Mouse (Mus musculus) left cerebral cortex, adult 2 months (tissue): ENCODE measurements around the gene Cryl1. TPM values are rescaled to one million over a fixed set of nuclear protein-coding genes. Genes with fewer than 3 reads are reported as not detected.

Experiments
- DNase-seq, 2 experiments: peaks; one replicate each; pipeline ENCODE4 v3.0.0; 2021 to 2022; ENCODE audit warnings: low spot score in 2 of 2, mixed read lengths in 1 of 2; ENCODE audit errors: extremely low spot score in 1 of 2
- H3K27ac ChIP-seq: fragments of 200-600 bp; 2 replicates; pipeline ENCODE4 v1.8.1; 2022
- H3K4me3 ChIP-seq: fragments of 200-600 bp; 2 replicates; pipeline ENCODE4 v1.8.1; 2022
- CTCF ChIP-seq: fragments of 200-600 bp; IDR thresholded peaks from 2 replicates; pipeline ENCODE4 v1.8.1; 2022; ENCODE audit warnings: antibody characterized with exemption, mild to moderate bottlenecking, moderate library complexity
- intact Hi-C: fragments of 180-260 bp; cut with DNase I; formaldehyde crosslinking; loops from one replicate; pipeline ENCODE4 v1.15.1; 2025
- total RNA-seq, 2 experiments: library from RNA; stranded (reverse); gene quantifications; 2 replicates each; pipeline ENCODE4 v1.2.3; 2021

Gene Cryl1
- total RNA-seq, 2 experiments from 2014 or later: 16.1 to 19.7 TPM

DNA sequence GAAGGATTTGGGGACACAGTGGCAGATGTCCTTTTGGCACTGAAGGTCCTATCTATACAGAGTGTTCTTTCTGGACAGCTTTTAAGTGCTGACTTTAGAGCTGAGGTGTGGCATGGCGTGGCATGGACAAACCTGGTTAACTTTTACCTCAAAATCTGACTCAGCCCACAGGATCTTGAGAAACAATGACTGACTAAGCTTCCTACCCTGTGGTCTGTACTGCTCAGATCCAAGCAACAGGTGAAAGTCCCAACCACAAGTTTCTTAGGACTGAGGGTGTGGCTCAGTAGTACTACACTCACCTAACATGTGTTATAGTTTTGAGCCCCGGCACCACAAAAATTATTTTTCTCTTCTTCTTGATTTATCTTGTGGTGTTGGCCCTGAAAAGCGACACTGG is 130.0 kb downstream of the Cryl1 start:
- no peak for TF ChIP-seq CTCF
- intact Hi-C loops: no loop called here
- Histone ChIP-seq H3K27ac (no peak overlapping the region), H3K4me3 (no peak overlapping the region)
- no peak for DNase-seq

DNA sequence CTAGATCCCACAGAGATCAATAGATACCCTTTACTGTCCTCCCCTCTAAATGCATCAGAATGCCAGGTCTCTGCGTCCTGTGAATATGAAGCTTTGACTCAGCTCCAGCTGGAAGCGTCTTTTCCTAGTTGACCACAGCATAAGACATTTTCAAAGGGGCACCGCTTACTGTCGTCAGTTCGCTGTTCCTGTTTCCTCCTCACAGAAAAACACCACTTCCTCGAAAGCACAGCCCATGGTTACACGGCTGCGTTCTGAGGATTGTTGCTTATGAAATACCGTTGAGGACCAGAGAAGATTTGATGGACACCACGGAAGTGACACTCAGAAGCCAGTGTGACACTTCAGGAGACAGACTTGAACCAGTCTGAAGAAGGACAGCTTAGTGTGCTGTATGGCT is 134.4 kb downstream of the Cryl1 start:
- intact Hi-C loops: no loop called here
- no peak for DNase-seq
- Histone ChIP-seq H3K27ac (no peak overlapping the region), H3K4me3 (no peak overlapping the region)
- no peak for TF ChIP-seq CTCF

DNA sequence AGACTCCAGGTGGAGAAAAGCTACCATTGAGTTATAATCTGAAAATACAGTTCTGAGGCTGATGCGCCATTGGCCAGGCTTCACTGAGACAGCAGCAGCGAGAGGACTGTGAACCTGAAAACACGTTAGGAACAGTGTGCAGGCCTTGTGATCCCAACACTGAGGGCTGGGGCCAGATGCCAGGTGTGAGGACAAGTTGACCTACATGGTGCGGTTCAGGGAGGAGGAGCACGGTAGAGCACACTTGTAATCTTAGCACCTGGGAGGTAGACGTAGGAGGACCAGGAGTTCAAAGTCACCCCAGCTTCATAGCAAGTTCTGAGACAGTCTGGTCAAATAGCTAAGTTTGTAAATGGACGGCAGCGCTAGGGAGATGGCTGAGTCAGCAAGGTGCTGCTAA is 139.0 kb downstream of the Cryl1 start:
- DNase-seq: no peak
- TF ChIP-seq CTCF: no peak
- no peak overlapping the region for H3K4me3 ChIP-seq
- H3K27ac ChIP-seq: no peak overlapping the region
- intact Hi-C loops: no loop called here

GRCm38 (mm10) chr14:57248661-57249060 is 149.7 kb downstream of the Cryl1 start:
- no peak overlapping the region for H3K27ac ChIP-seq
- intact Hi-C loops: loop anchor here (5.0 kb wide), 1 partner anchor 141 kb away; no protein-coding TSS in a partner anchor
- H3K4me3 ChIP-seq: no peak overlapping the region
- no peak for DNase-seq
- TF ChIP-seq CTCF: no peak

DNA sequence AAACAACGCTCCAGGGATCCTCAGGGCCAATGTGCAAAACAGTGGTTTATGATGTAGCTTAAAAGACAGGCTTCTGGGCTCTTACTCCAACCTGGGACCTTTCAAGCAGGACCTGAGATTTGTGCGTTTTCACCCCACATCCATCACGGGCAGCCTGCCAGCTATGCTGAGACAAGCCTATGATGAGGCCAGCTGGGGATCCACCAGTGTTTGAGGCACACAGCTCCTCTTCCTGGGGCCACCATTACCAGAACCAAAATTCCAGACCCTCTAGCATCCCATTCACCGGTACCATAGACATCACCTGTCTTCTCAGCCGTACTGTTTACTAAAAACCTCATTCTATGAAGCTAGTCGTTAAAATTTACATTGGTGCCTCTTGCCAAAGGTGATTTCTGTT is 151.8 kb downstream of the Cryl1 start:
- DNase-seq: no peak
- intact Hi-C loops: loop anchor here (5.0 kb wide), 1 partner anchor 139 kb away; no protein-coding TSS in a partner anchor
- TF ChIP-seq CTCF: no peak
- no peak overlapping the region for H3K27ac ChIP-seq
- no peak overlapping the region for H3K4me3 ChIP-seq

DNA sequence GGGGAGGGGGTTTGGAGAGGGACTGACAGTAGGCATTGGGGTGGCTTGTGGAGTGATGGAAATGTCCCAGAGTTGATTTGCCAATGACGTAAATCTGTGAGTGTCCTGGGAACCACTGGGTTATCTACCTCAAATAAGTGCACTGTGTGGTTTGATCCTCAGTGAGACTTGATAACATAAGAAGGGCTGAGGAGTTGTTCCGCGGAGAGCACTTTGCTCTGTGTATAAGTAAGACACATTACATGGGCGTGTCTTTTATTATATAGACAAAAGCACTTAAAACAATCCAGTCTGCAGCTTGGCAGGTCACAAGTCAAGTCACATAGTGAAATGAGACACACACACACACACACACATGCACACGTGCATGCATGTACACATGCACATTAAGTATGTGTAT is 155.4 kb downstream of the Cryl1 start:
- intact Hi-C loops: no loop called here
- H3K27ac ChIP-seq: no peak overlapping the region
- TF ChIP-seq CTCF: no peak
- no peak for DNase-seq
- H3K4me3 ChIP-seq: no peak overlapping the region

GRCm38 (mm10) chr14:57235276-57235675 is 163.1 kb downstream of the Cryl1 start:
- DNase-seq: no peak
- Histone ChIP-seq H3K4me3 (no peak overlapping the region), H3K27ac (no peak overlapping the region)
- no peak for TF ChIP-seq CTCF
- intact Hi-C loops: no loop called here

DNA sequence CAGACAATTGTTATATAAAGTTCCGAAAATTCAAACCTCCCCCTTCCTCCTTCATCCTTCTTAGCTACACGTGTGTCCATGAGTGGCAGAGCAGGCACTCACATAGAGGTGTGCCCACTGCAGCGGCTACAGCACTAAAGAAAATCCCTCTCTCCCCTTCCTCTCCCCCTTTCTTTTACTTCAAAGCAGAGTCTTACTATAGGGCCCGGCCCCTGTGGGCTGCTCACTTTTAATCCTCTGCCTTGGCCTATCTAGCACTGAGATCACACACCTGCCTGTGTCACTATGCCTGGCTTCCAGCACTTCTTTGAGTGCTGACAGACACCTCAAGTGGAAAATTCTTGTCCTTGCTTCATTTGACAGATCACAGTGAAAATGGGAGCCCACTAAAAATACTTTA is 163.6 kb downstream of the Cryl1 start:
- no peak for TF ChIP-seq CTCF
- intact Hi-C loops: no loop called here
- Histone ChIP-seq H3K4me3 (no peak overlapping the region), H3K27ac (no peak overlapping the region)
- DNase-seq: no peak

- no peak overlapping the region for H3K4me3 ChIP-seq
- intact Hi-C loops: no loop called here
- DNase-seq: no peak
- TF ChIP-seq CTCF: no peak
- H3K27ac ChIP-seq: no peak overlapping the region
These were observed 167.9 kb downstream of the Cryl1 start for GRCm38 (mm10) chr14:57230264-57231015.

Other genes with a start within 250 kb of the Cryl1 start
- gene Ift88, start 25.5 kb upstream of the Cryl1 start, total RNA-seq: 10 to 100 TPM; 15.5 to 20.0 TPM
- 10 to 100 TPM; 15.4 to 17.7 TPM for gene Il17d, start 126.2 kb upstream of the Cryl1 start, total RNA-seq
- gene Eef1akmt1, start 173.1 kb upstream of the Cryl1 start, total RNA-seq: 10 to 100 TPM; 30.7 to 38.0 TPM